In genomic region chr14:23014747-23015286, GRCm38 (mm10) we compare ENCODE assay signal across 8 mouse cellular contexts.
A peak's percentile ranks its signal among the peaks of the same experiment; 100 is the strongest.
DNase-seq lines count a peak whose midpoint lies in the region; ATAC-seq and TF ChIP-seq lines count a peak whose summit lies in the region.
"Had no signal": no experiment of that assay in that cellular context is flagged by ENCODE, and none has a peak within 500 bp of the region (broad histone marks: within the 10 kb centered on the region; RNA-seq: fewer than 3 reads in every experiment).

No protein-coding gene starts in this region.

- H3K27ac ChIP-seq in embryonic fibroblast, embryonic 13.5 days (ENCODE audit: insufficient read depth, low read length): peak overlapping the region; percentile 53
- H3K27ac ChIP-seq in thymus, adult 2 months (ENCODE audit: control insufficient read depth, insufficient read depth, low read length): no peak overlapping the region
- no peak overlapping the region for H3K27ac ChIP-seq in liver, embryonic 12.5 days
- H3K27ac ChIP-seq: liver, embryonic 14.5 days had no signal

- H3K4me1 ChIP-seq in embryonic fibroblast, embryonic 13.5 days (ENCODE audit: control insufficient read depth, insufficient read depth, low read length): no peaks in the 10 kb centered on the region; the same call in 1 of the 2 replicates
- no peaks in the 10 kb centered on the region for H3K4me1 ChIP-seq in thymus, adult 2 months (replicated peaks; ENCODE audit: control insufficient read depth, insufficient read depth, low read length)
- H3K4me1 ChIP-seq in liver, embryonic 12.5 days: no peaks in the 10 kb centered on the region

- no peak overlapping the region for H3K9ac ChIP-seq in liver, embryonic 12.5 days
- H3K9ac ChIP-seq: liver, embryonic 14.5 days had no signal

- no peaks in the 10 kb centered on the region for H3K36me3 ChIP-seq in thymus, adult 2 months (ENCODE audit: control insufficient read depth, insufficient read depth, low read length)
- H3K36me3 ChIP-seq in liver, embryonic 12.5 days: no peaks in the 10 kb centered on the region

- no peaks in the 10 kb centered on the region for H3K9me3 ChIP-seq in liver, embryonic 12.5 days (replicated peaks)

- H3K27me3 ChIP-seq in thymus, adult 2 months (ENCODE audit: control insufficient read depth, insufficient read depth, low read length): no peaks in the 10 kb centered on the region
- no peaks in the 10 kb centered on the region for H3K27me3 ChIP-seq in liver, embryonic 12.5 days (replicated peaks)

- no peak for TF ChIP-seq CTCF in embryonic fibroblast, embryonic 13.5 days (IDR thresholded peaks at IDR 0.05; ENCODE audit: borderline replicate concordance, insufficient read depth, low read length)
- TF ChIP-seq CTCF in thymus, adult 2 months (IDR thresholded peaks at IDR 0.05; ENCODE audit: borderline replicate concordance, control insufficient read depth, extremely low read depth, insufficient read depth, low read length, poor library complexity): no peak

- ATAC-seq in liver, embryonic 12.5 days: no peak

- peak; percentile 36 for DNase-seq in 3T3-L1 (ENCODE audit: low read depth, low spot score)
- peak; percentile 80 for DNase-seq in adipocyte (ENCODE audit: low spot score)
- DNase-seq in kidney, adult 8-10 months: peak; percentile 6 to 17
- DNase-seq in mesoderm, embryonic 11.5 days (ENCODE audit: low read depth, low spot score): peak; percentile 66
- DNase-seq in thymus, adult 2 months: no peak

- no peak for TF ChIP-seq POLR2A in embryonic fibroblast, embryonic 13.5 days (IDR thresholded peaks at IDR 0.05; ENCODE audit: low read depth, low read length)
- no peak for TF ChIP-seq POLR2A in thymus, adult 2 months (IDR thresholded peaks at IDR 0.05; ENCODE audit: control insufficient read depth, extremely low read depth, insufficient read depth, low read length, poor library complexity)

- whole genome bisulfite sequencing in thymus, adult 2 months: 84% methylated on average over 2 of the region's 2 CpGs
- WGBS in liver, embryonic 12.5 days (ENCODE audit: insufficient replicate concordance): 72% methylated on average over 2 of the region's 2 CpGs

- no peak overlapping the region for H3K4me3 ChIP-seq in embryonic fibroblast, embryonic 13.5 days (ENCODE audit: insufficient read depth, low read length)
- no peak overlapping the region for H3K4me3 ChIP-seq in thymus, adult 2 months (ENCODE audit: control insufficient read depth, insufficient read depth, low read length)
- H3K4me3 ChIP-seq in liver, embryonic 12.5 days: no peak overlapping the region

- H3K4me2 ChIP-seq in liver, embryonic 12.5 days: no peak overlapping the region
